Mouse (Mus musculus) adrenal gland (tissue): Measurements from ENCODE around the gene Gss.

ENCODE experiments used
- intact Hi-C: fragments of 180-260 bp; cut with DNase I; formaldehyde crosslinking; loops from one replicate; pipeline ENCODE4 v1.15.1; 2025
- long read RNA-seq, 2 experiments: library from polyadenylated mRNA; unstranded; transcript quantifications; one replicate each; pipeline ENCODE4 v2.0.0; 2020; ENCODE audit warnings: borderline replicate concordance in 1 of 2; ENCODE audit not compliant: insufficient replicate concordance in 1 of 2

The Gss gene
- long read RNA-seq, experiment 1, transcript Gss-201 (13 exons, 1,963 nt), result major isoform, 100 of 121 reads
- long read RNA-seq, experiment 1, partial matches to known transcripts, result 11 of 121 reads
- long read RNA-seq, experiment 1, other reads (novel, unspliced or antisense), result 6 of 121 reads
- long read RNA-seq, experiment 2, transcript Gss-201 (13 exons, 1,963 nt), result major isoform, 77 of 98 reads
- long read RNA-seq, experiment 2, partial matches to known transcripts, result 11 of 98 reads
- long read RNA-seq, experiment 2, other reads (novel, unspliced or antisense), result 10 of 98 reads

DNA sequence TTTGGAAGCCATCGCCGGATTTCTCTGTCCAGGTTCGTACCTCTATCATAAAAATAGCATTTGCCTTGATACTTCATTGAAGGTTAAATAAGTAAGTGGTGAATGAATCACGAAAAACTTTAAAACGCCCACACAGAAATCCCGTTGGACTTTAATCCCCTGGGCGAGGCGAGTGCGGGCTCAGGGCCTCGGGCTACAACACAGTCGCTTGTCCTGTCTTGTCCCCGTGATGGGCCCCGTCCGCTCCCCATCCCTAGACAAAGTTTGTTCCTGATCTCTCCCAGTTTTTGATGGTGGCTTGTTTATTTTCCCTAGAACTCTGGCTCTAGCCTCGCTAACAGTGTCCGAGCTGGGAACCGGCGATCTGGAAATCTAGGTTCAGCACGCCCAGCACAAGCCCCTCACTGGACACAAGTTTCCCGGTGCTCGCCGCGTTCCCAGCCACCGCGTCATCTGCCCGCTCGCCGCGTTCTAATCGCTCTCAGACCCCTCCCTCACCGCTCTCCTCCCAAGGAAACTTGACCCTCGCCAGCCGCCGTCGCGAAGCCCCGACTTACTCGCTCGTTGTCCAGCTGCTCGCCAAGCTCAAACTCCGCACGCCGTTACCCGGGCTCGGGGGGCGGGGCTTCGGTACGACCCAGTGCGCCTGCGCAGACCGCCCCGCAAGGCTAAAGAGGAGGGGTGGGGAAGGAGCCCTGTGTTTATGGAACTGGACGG is at the start of gene Gss:
Gene Gss, minus strand, starts transcription at position 674 of the 717 bp plus-strand sequence.
- intact Hi-C loops, result no loop called here

DNA sequence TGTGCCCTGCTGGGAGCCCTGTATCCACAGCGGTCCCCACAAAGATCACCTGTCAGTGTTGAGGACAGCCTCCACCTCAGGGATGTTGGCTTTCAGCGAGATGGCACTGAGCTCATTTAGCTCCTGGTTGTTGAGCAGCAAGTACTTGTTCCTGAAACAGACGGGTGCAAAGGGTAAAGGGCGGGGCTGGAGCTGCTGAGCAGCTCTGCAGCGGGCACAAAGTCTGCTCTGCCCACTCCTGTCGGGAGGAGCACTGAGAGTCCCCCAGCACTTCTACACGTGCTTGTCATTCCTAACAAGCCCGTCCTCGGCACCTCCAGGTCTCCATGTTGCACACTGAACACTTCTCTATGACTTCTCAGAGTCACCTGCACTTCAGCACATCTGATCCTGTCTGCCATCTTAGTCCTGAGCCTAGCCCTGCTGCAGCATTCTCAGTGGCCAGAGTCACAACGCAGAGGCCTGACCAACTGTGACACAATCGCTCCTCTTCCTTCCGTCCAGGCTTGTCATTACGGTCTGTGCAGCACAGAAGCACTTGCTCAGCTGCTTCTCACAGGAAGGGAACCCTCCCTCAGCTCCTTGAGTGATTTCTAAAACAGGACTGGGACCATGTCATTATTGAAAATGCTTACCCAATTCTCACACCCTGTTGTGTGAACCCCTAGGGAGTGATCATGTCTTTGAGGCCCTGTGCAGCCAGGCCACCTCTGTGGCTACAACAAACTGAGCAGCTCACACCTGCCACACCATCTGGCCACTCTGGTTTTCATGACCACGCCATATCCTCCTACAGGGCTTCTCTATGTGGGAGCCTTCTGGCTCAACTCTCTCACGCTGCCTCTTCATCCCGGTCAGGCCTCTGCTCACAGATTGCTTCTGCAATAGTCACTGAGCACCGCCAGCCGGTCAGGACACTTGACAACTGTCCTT is 49.2 kb upstream of the Gss start:
- intact Hi-C loops, result no loop called here

- intact Hi-C loops, result no loop called here
Measured at GRCm38 (mm10) chr2:155640656-155641055, 48.0 kb upstream of the Gss start.

DNA sequence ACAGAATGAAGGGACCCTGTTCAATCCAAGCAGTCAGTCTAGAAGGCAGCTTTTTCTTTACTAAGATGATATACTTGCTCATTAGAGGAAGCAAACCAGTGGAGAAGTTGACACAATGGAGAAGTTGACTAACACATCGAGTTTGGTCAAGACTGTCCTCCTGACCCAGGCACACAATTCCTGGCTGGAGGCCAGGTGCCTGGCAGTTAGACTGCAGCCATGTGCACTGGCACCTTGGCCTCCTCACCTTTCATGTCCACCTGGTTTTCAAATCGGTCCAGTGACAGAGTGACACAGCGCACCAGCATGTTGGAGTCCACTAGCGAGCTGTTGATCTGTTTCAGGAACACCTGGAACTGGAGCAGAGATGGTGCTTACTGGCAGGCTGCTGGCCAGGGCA is 44.8 kb upstream of the Gss start:
- intact Hi-C loops, result no loop called here

DNA sequence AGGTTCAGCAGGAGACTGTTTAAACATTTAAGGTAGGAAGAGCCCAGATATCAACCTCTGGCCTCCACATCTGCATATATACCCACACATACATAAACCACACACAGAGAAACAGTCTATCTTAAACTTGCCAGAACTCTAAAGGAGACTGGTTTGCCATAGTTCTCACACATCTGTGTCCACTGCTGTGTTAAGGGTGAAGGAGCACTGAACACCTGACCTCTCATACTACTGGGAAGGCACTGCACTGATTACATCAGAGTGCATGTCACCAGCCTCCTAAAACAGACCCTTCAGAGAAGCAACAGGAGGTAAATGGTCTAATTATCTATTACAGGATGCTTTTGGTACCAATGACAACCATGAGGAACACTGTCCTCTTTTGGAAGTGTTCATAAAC is 44.3 kb upstream of the Gss start:
- intact Hi-C loops, result no loop called here

- intact Hi-C loops, result no loop called here
Measured at GRCm38 (mm10) chr2:155635961-155636360, 43.4 kb upstream of the Gss start.

DNA sequence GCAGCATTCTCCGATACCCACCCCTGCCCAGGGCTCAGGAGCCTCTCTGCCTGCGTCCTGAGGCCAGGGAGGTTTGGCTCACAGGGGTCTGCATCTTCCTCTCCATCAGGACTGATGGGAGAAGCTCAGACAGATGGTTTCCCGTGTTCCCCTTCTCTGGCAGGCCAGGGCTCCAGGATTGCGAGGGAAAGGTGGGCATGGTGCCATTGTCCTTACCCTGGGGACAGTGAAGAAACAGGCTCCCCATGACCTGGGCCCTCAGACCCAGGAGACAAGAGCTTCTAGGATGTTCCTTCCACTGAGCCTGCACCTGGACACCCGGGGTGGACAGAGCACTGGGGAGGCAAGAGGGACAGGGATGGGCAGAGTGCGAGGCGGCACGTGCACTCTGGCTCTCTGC is 42.0 kb upstream of the Gss start:
- intact Hi-C loops, result no loop called here

GRCm38 (mm10) chr2:155633731-155634130 is 41.1 kb upstream of the Gss start:
- intact Hi-C loops, result no loop called here

GRCm38 (mm10) chr2:155633121-155633520 is 40.5 kb upstream of the Gss start:
- intact Hi-C loops, result no loop called here

DNA sequence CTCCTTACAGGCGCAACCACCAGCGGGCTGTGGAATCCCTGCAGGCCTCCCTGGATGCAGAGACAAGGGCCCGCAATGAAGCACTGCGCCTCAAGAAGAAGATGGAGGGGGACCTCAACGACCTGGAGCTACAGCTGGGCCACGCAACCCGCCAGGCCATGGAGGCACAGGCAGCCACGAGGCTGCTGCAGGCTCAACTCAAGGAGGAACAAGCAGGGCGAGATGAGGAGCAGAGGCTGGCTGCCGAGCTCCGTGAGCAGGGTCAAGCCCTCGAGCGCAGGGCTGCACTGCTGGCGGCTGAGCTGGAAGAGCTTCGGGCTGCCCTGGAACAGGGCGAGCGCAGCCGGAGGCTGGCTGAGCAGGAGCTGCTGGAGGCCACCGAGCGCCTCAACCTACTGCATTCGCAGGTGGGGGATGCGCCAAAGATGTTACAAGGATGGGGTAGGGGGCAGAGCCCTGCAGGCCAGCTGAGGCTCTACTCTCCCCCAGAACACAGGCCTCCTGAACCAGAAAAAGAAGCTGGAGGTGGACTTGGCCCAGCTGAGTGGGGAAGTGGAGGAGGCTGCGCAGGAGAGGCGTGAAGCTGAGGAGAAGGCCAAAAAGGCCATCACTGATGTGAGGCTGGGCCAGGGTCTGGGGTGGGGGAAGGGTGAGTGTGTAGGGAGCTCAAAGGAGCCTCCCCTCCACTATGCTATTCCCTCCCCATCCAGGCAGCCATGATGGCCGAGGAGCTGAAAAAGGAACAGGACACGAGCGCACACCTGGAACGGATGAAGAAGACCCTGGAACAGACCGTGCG is 39.7 kb upstream of the Gss start:
- intact Hi-C loops, result no loop called here

DNA sequence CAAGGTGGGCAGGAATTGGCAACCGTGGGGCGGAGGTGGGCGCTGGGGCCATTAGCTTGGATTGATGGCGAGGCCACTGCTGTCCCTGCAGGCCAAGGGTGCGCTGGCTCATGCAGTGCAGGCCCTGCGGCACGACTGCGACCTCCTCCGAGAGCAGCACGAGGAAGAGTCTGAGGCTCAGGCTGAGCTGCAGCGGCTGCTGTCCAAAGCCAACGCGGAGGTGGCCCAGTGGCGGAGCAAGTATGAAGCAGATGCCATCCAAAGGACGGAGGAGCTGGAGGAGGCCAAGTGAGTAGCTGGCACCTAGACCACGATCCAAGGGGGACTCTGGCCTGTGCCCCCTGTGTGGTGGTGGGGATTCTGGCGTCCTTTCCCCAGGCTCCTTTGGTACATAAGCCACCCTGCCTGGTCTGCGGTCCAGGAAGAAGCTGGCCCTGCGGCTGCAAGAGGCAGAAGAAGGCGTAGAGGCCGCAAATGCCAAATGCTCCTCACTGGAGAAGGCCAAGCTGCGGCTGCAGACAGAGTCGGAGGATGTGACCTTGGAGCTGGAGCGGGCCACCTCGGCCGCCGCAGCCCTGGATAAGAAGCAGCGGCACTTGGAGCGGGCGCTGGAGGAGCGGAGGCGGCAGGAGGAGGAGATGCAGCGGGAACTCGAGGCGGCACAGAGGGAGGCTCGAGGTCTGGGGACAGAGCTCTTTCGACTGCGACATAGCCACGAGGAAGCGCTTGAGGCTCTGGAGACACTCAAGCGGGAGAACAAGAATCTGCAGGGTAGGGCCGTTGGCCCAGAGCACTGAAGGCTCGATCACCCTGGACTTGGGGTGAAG is 38.2 kb upstream of the Gss start:
- intact Hi-C loops, result no loop called here

GRCm38 (mm10) chr2:155630153-155630552 is 37.5 kb upstream of the Gss start:
- intact Hi-C loops, result no loop called here

DNA sequence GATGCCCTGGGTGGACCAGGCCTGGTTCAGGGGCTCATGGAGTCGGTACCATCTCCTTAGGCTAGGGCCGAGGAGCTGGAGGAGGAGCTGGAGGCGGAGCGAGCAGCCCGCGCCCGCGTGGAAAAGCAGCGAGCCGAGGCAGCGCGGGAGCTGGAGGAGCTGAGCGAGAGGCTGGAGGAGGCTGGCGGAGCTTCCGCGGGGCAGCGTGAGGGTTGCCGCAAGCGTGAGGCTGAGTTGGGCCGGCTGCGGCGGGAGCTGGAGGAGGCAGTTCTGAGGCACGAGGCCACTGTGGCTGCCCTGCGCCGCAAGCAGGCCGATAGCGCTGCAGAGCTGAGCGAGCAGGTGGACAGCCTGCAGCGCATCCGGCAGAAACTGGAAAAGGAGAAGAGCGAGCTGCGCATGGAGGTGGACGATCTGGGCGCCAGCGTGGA is 36.6 kb upstream of the Gss start:
- intact Hi-C loops, result no loop called here

DNA sequence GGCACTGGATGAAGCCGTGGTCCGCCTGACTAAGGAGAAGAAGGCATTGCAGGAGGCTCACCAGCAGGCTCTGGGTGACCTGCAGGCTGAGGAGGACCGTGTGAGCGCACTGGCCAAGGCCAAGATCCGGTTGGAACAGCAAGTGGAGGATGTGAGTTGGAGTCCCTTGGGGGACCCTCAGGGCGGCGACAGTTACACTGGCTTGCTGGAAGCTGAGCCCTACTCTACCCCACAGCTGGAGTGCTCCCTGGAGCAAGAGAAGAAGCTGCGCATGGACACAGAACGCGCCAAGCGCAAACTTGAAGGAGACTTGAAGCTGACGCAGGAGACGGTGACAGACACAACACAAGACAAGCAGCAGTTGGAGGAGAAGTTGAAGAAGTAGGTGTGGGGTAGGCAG is 35.9 kb upstream of the Gss start:
- intact Hi-C loops, result no loop called here

- intact Hi-C loops, result no loop called here
Measured at GRCm38 (mm10) chr2:155628112-155628511, 35.5 kb upstream of the Gss start.

DNA sequence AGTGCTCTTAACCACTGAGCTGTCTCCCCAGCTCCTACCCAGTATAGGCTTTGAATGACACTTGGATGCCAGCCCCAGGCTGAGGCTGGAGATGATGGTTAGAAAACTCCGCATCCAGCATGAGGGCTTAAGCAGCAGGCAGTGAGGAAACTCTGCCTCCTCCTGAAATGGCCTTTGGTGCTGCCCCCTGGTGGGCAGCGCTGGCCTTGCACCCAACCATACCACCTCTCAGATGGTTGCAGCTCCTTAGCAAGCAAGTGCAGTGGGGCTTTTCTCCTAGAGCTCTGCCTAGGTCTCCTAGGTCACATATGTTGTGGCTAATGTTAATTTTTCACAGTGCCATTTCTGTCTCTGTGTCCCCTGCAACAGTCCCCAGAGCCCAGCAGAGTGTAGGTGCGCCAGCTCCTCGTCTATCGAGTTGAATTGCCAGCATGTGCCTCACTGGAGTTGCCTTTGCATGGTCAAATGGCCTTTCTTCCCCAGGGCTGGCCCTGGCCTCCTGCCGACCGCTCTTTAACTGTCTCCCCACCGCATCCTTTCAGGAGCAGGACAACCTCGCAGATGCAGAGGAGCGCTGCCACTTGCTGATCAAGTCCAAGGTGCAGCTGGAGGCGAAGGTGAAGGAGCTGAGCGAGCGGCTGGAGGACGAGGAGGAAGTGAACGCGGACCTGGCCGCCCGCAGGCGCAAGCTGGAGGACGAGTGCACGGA is 34.6 kb upstream of the Gss start:
- intact Hi-C loops, result loop anchor here (2.0 kb wide), 1 partner anchor 114 kb away; no protein-coding TSS in a partner anchor

DNA sequence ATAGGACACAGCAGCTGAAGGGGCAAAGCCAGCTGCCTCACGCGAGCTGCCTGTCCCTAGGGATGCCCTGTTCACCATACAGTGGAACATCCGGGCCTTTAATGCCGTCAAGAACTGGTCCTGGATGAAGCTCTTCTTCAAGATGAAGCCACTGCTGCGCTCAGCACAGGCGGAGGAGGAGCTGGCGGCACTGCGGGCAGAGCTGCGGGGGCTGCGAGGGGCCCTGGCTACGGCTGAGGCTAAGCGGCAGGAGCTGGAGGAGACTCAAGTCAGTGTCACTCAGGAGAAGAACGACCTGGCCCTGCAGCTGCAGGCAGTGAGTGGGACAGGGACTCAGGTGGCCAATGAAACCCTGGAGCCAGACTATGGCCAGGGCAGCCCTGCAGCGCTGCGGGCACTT is 33.7 kb upstream of the Gss start:
- intact Hi-C loops, result loop anchor here (2.0 kb wide), 1 partner anchor 113 kb away; no protein-coding TSS in a partner anchor

DNA sequence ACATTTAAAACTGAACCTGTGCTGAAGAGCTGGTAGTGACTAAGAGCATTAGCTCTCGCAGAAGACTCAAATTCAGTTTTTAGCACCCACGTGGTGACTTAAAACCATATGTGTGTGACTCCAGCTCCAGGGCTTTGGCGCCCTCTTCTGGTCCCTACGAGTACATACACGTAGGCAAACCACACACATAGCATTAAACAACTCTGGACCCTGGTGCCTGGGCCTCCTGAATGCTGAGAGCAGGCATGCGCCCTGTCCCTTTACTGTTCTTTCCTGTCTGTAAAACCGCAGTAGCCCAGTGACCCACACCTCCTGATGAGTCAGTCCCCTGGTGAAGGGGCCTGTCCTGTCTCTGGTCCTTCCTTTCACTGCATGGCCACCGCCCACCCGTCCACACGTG is 32.1 kb upstream of the Gss start:
- intact Hi-C loops, result no loop called here

- intact Hi-C loops, result no loop called here
Measured at GRCm38 (mm10) chr2:155623996-155624395, 31.4 kb upstream of the Gss start.
